Mouse (Mus musculus): ENCODE results near the gene Rhbdf1. TPM values are rescaled to one million over a fixed set of nuclear protein-coding genes. Genes with fewer than 3 reads are reported as not detected.

Gene Rhbdf1
- polyA plus RNA-seq, 1 experiment from 2014 or later: 20.7 TPM

DNA sequence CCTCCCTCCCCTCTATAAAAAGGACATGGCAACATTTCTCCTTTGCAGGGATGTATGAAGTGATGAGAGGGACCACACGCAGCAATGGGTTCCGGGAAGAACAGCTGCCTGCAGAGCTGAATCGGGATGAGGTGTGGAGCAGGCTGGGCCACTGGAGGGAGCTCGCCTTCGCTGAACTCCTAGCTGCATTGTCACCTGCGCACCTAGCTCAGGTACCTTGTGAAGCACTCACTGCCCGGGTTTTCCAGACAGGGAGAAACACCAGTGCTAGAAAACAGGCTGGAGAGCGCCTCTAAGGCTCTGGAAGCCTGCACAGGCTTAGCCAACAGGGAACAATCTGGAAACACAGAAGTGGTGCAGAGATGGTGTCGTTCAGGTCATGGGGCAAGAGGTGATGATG, 60.6 kb downstream of the Rhbdf1 start:
- TF ChIP-seq CTCF (IDR thresholded peaks at IDR 0.05; ENCODE audit: low read depth): peak; percentile 70
- Histone ChIP-seq H3K9me3 (ENCODE audit: control insufficient read depth) (no peaks in the 10 kb centered on the region), H3K36me3 (ENCODE audit: control insufficient read depth, insufficient read depth) (no peaks in the 10 kb centered on the region), H3K4me1 (replicated peaks; ENCODE audit: control insufficient read depth, insufficient read depth, low read length) (no peaks in the 10 kb centered on the region), H3K27ac (ENCODE audit: low read depth, low read length) (no peak overlapping the region), H3K27me3 (replicated peaks; ENCODE audit: control insufficient read depth, insufficient read depth, low read length) (peaks cover 9% of the 10 kb centered on the region; the same call in 1 of the 2 replicates), H3K4me2 (replicated peaks; ENCODE audit: low read depth) (peak overlapping the region; percentile 57), H3K9ac (ENCODE audit: low read depth, low read length) (no peak overlapping the region), H3K4me3 (ENCODE audit: low read depth, low read length) (0 out of 2 replicates have a peak overlapping the region, but pooled peaks have one; percentile 21)
- WGBS: 9% methylated on average over 9 of the region's 9 CpGs
- 0 out of 2 replicates have a peak, but pooled peaks have one; percentile 56 for ATAC-seq

DNA sequence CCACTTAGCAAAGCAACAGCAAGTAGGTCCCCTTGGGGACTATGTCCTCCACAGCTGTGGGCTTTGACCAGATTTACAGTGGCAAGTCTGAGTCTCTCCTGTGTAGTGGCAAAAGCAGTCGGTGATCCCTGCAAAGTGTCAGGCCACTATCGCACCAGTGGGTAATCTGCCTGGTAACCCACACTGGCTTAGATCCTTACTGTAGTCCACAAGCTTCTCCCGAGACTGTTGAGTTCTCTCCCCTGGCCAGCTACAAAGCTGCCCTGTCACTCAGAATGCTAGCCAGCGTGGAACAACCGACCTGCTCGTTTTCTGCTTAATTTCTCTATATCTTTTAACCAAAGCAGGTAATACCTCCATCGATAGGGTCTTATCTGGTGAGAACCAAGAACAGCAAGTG, 61.8 kb downstream of the Rhbdf1 start:
- Histone ChIP-seq H3K4me2 (replicated peaks; ENCODE audit: low read depth) (no peak overlapping the region), H3K4me1 (replicated peaks; ENCODE audit: control insufficient read depth, insufficient read depth, low read length) (no peaks in the 10 kb centered on the region), H3K4me3 (ENCODE audit: low read depth, low read length) (no peak overlapping the region), H3K36me3 (ENCODE audit: control insufficient read depth, insufficient read depth) (no peaks in the 10 kb centered on the region), H3K27ac (ENCODE audit: low read depth, low read length) (no peak overlapping the region), H3K9me3 (ENCODE audit: control insufficient read depth) (no peaks in the 10 kb centered on the region), H3K27me3 (replicated peaks; ENCODE audit: control insufficient read depth, insufficient read depth, low read length) (peaks cover 9% of the 10 kb centered on the region; the same call in 1 of the 2 replicates), H3K9ac (ENCODE audit: low read depth, low read length) (no peak overlapping the region)
- ATAC-seq: no peak
- WGBS: 79% methylated on average over 7 of the region's 7 CpGs
- TF ChIP-seq CTCF (IDR thresholded peaks at IDR 0.05; ENCODE audit: low read depth): no peak

Other genes starting within 250 kb of the Rhbdf1 start
- 9.3 and 10.1 TPM in 2 replicates for gene Nsg2, start 221.8 kb downstream of the Rhbdf1 start, polyA plus RNA-seq (2015; fragmentation: Nextera tagmentation; extraction: Ambion mirVana)
- gene Il9r, start 22.0 kb downstream of the Rhbdf1 start, polyA plus RNA-seq (2015; fragmentation: Nextera tagmentation; extraction: Ambion mirVana): not detected in 2 replicates
- 27.0 and 28.0 TPM in 2 replicates for gene Snrnp25, start 16.9 kb downstream of the Rhbdf1 start, polyA plus RNA-seq (2015; fragmentation: Nextera tagmentation; extraction: Ambion mirVana)
- gene Mpg, start 4.2 kb upstream of the Rhbdf1 start, polyA plus RNA-seq (2015; fragmentation: Nextera tagmentation; extraction: Ambion mirVana): 19.2 and 20.9 TPM in 2 replicates
- 19.8 and 20.7 TPM in 2 replicates for gene Nprl3, start 45.4 kb upstream of the Rhbdf1 start, polyA plus RNA-seq (2015; fragmentation: Nextera tagmentation; extraction: Ambion mirVana)
- 0.23 TPM in 1 of 2 replicates, not detected in the other for gene Hba-x, start 54.1 kb upstream of the Rhbdf1 start, polyA plus RNA-seq (2015; fragmentation: Nextera tagmentation; extraction: Ambion mirVana)
- gene Hba-a1, start 61.2 kb upstream of the Rhbdf1 start, polyA plus RNA-seq (2015; fragmentation: Nextera tagmentation; extraction: Ambion mirVana): 405 and 624 TPM in 2 replicates
- not detected in 2 replicates for gene Hbq1b, start 64.7 kb upstream of the Rhbdf1 start, polyA plus RNA-seq (2015; fragmentation: Nextera tagmentation; extraction: Ambion mirVana)
- gene Hba-a2, start 74.2 kb upstream of the Rhbdf1 start, polyA plus RNA-seq (2015; fragmentation: Nextera tagmentation; extraction: Ambion mirVana): 860 and 1,295 TPM in 2 replicates
- 0.21 TPM in 1 of 2 replicates, not detected in the other for gene Hbq1a, start 77.8 kb upstream of the Rhbdf1 start, polyA plus RNA-seq (2015; fragmentation: Nextera tagmentation; extraction: Ambion mirVana)
- gene Sh3pxd2b, start 125.5 kb upstream of the Rhbdf1 start, polyA plus RNA-seq (2015; fragmentation: Nextera tagmentation; extraction: Ambion mirVana): 3.2 TPM in 2 replicates
- 7.1 and 7.9 TPM in 2 replicates for gene Ubtd2, start 233.1 kb upstream of the Rhbdf1 start, polyA plus RNA-seq (2015; fragmentation: Nextera tagmentation; extraction: Ambion mirVana)